Mouse (Mus musculus) forebrain, embryonic 14.5 days (tissue): ENCODE measurements at regions not wholly inside any gene's neighbourhood (a gene's known extent, or its start where the extent isn't known, plus 50 kb on each side); places are given as distances from the start of the nearest gene placed in this dataset.

Experiments
- ATAC-seq: fragments of 200-750 bp; cut with Nextera tagmentation; 2 replicates; pipeline ENCODE4 v1.8.0; 2017; ENCODE audit warnings: mild to moderate bottlenecking, moderate library complexity
- DNase-seq: peaks from one replicate; pipeline ENCODE4 v3.0.0-alpha.2; 2015; ENCODE audit warnings: low spot score
- H3K27ac ChIP-seq: fragments of 300-500 bp; sonication (generic); 2 replicates; pipeline ENCODE4 v1.5.1; 2014; ENCODE audit warnings: low read depth, mild to moderate bottlenecking, control low read depth, low read length, moderate library complexity
- H3K27me3 ChIP-seq: fragments of 300-500 bp; sonication (generic); replicated peaks from 2 replicates; pipeline ENCODE4 v1.6.1; 2014; ENCODE audit warnings: low read length, control low read depth, mixed read lengths; ENCODE audit not compliant: control insufficient read depth, insufficient read depth
- H3K36me3 ChIP-seq: fragments of 300-500 bp; sonication (generic); 2 replicates; pipeline ENCODE4 v1.6.1; 2014; ENCODE audit warnings: low read length, control low read depth; ENCODE audit not compliant: control insufficient read depth, insufficient read depth
- H3K4me1 ChIP-seq: fragments of 300-500 bp; sonication (generic); 2 replicates; pipeline ENCODE4 v1.6.1; 2014; ENCODE audit warnings: antibody characterized with exemption, low read length, control low read depth; ENCODE audit not compliant: control insufficient read depth, insufficient read depth
- H3K4me2 ChIP-seq: fragments of 300-500 bp; sonication (generic); 2 replicates; pipeline ENCODE4 v1.6.1; 2014; ENCODE audit warnings: mild to moderate bottlenecking, control low read depth, low read length
- H3K4me3 ChIP-seq: fragments of 300-500 bp; sonication (generic); 2 replicates; pipeline ENCODE4 v1.5.1; 2014; ENCODE audit warnings: low read depth, low read length, control low read depth
- H3K9ac ChIP-seq: fragments of 300-500 bp; sonication (generic); 2 replicates; pipeline ENCODE4 v1.6.1; 2014; ENCODE audit warnings: mild to moderate bottlenecking, low read length, control low read depth, moderate library complexity
- H3K9me3 ChIP-seq: fragments of 300-500 bp; sonication (generic); replicated peaks from 2 replicates; pipeline ENCODE4 v1.6.1; 2016; ENCODE audit warnings: low read length, control low read depth, mixed read lengths; ENCODE audit not compliant: control insufficient read depth
- WGBS: fragments of 180-500 bp; shearing (Covaris S2); extraction: QIAGEN DNeasy Blood & Tissue Kit; methylation state at CpG from one replicate; pipeline ENCODE4 v1.1.7; 2014; 5-methylcytosine and 5-hydroxymethylcytosine counted together

DNA sequence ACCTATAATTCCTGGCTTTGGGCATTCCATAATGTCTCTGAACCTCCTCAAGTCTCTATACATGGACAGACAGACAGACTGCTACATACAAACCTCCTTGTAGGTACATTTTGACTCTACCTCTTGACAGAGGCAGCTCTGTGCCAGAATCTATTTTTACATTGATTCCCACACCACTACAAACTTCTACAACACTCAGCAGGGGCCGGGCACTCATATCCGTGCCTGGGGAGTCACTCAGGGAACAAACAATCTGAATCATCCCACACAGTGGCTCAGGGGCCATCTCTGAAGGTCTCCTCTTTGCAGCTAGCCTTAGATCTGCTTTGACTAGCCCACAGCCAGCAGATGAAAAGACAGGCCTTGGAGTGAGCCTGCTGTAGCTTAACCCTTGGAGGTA lies 221.9 kb upstream of the Cblb start:
- no peak for DNase-seq
- Histone ChIP-seq H3K4me3 (no peak overlapping the region), H3K27me3 (no peaks in the 10 kb centered on the region), H3K9me3 (no peaks in the 10 kb centered on the region), H3K27ac (no peak overlapping the region), H3K36me3 (no peaks in the 10 kb centered on the region), H3K4me2 (no peak overlapping the region), H3K9ac (no peak overlapping the region), H3K4me1 (no peaks in the 10 kb centered on the region)
- 83% methylated on average over 2 of the region's 2 CpGs for WGBS
- no peak for ATAC-seq

DNA sequence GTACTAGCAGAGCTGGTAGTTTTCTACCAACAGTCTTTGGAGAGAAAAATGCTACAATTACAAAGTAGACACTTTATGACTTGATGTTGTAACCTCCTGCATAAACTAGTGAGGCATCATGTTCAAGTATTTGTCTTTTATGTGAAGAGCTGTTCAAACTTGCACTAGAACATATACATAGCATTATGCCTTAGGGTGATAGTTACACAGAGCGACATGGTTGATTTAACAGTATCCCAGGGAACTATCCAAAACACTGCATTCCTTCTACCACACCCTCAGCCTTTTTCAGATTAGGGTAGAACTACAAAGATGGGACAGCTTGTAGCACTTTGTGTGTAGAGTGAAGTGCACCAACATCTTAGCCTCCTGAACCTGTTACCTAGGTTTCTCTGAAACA lies 220.0 kb upstream of the Cblb start:
- Histone ChIP-seq H3K4me1 (no peaks in the 10 kb centered on the region), H3K4me3 (no peak overlapping the region), H3K36me3 (no peaks in the 10 kb centered on the region), H3K27ac (no peak overlapping the region), H3K9me3 (no peaks in the 10 kb centered on the region), H3K4me2 (no peak overlapping the region), H3K9ac (no peak overlapping the region), H3K27me3 (no peaks in the 10 kb centered on the region)
- ATAC-seq (no peak), DNase-seq (no peak)
- 100% methylated on average over 1 of the region's 1 CpGs for WGBS

DNA sequence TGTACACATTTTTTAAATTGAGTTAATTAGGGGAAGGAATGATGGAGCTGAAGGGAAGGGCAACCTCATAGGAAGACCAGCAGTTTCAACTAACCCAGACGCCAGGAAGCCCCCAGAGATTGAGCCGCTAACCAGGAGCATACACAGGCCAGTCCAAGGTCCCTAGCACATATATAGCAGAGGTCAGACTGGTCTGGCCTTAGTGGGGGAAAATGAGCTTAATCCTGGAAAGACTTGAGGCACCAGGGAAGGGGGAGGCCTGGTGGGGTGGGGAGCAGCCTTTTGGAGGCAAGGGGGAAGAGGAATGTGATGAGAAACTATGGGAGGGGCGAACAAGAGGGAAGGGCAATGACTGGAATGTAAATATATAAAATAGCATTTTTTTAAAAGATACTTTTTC lies 188.3 kb upstream of the Cblb start:
- DNase-seq (no peak), ATAC-seq (no peak)
- Histone ChIP-seq H3K4me1 (no peaks in the 10 kb centered on the region), H3K4me2 (no peak overlapping the region), H3K9me3 (no peaks in the 10 kb centered on the region), H3K27me3 (no peaks in the 10 kb centered on the region), H3K36me3 (no peaks in the 10 kb centered on the region), H3K4me3 (no peak overlapping the region), H3K9ac (no peak overlapping the region), H3K27ac (no peak overlapping the region)
- 78% methylated on average over 3 of the region's 3 CpGs for WGBS

DNA sequence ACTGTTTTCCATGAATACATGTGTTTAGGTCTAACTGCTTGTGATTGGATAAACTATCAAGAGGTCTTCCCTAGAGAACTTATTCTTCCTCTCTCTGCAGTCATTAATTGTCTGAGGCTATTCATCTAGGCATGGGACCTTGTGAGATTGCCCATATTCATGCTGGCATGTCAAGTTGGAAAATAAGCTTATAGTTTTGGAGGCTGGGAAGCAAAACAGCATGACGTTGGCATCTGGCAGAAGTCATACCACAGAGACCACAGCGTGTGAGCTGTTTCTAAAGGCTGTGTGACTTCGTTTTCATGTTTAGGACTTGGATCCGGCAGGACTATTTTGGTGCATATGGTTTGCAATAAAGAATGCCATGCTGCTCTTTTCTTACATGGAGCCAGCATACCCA lies 185.5 kb upstream of the Cblb start:
- no peaks in the 10 kb centered on the region for H3K4me1 ChIP-seq
- ATAC-seq: no peak; the same call in 1 of the 2 replicates
- no peaks in the 10 kb centered on the region for H3K9me3 ChIP-seq
- H3K27ac ChIP-seq: no peak overlapping the region
- peak; percentile 17 for DNase-seq
- WGBS: 63% methylated on average over 4 of the region's 4 CpGs
- H3K36me3 ChIP-seq: no peaks in the 10 kb centered on the region
- H3K4me3 ChIP-seq: no peak overlapping the region
- no peaks in the 10 kb centered on the region for H3K27me3 ChIP-seq
- H3K4me2 ChIP-seq: no peak overlapping the region
- no peak overlapping the region for H3K9ac ChIP-seq

DNA sequence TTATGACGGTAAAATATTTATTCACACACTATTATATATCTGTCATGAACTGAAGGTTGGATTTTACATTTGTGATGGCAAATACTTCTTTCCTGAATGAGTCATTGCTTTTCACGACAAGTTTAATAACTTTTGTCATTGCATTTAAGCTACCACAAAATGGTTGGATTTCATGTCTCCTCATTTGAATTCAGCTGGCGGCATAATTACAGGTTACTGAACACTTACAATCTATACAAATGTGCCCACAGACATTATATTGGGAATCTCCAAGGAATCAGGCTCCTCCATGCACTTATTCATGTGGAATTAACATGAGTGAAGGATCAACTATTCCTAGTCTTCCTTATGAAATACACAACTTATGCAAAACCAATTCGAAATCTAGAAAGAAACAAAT lies 150.3 kb upstream of the Cblb start:
- ATAC-seq (peak; percentile 78), DNase-seq (peak; percentile 71)
- Histone ChIP-seq H3K4me3 (no peak overlapping the region), H3K9me3 (no peaks in the 10 kb centered on the region), H3K36me3 (no peaks in the 10 kb centered on the region), H3K9ac (no peak overlapping the region), H3K4me2 (no peak overlapping the region), H3K27me3 (no peaks in the 10 kb centered on the region), H3K27ac (no peak overlapping the region), H3K4me1 (peaks cover 11% of the 10 kb centered on the region)
- WGBS: 33% methylated on average over 4 of the region's 4 CpGs

DNA sequence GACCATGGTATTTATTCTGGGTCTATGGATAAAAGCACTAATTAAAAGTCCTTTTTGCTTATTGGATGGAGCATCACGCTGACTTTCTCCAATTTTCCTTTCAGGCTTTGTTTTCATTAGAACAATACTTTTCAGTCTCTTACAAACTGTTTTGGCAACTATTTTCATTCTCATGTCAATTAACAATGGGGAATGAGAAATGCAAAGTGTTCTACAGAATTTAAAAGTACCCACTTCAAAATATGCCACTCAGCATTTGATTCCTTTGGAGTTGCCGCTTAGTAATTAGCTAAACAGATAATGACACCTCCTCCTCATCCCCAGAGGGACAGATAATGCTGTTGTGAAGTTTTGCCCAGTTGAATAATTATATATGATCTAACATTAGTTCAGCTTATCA lies 149.9 kb upstream of the Cblb start:
- Histone ChIP-seq H3K9me3 (no peaks in the 10 kb centered on the region), H3K9ac (no peak overlapping the region), H3K27ac (no peak overlapping the region), H3K4me3 (no peak overlapping the region), H3K4me2 (no peak overlapping the region), H3K4me1 (peaks cover 11% of the 10 kb centered on the region), H3K27me3 (no peaks in the 10 kb centered on the region), H3K36me3 (no peaks in the 10 kb centered on the region)
- ATAC-seq (peak; percentile 78), DNase-seq (peak; percentile 77)
- WGBS: 15% methylated on average over 2 of the region's 2 CpGs

DNA sequence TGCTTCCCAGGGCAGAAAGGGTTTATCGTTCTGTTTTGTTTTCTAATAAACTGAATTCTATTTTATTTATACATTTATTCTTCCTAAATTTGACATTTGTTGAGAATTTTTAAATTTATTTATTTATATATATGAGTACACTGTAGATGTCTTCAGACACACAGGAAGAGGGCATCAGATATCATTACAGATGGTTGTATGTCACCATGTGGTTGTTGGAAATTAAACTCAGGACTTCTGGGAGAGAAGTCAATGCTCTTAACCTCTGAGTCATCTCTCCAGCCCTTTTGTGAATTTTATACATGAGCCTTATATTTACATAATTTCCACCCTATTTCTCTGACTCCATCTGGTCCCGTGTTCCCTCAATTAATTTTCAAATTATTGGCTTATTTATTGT lies 147.2 kb upstream of the Cblb start:
- DNase-seq (no peak), ATAC-seq (no peak)
- WGBS: 93% methylated on average over 2 of the region's 2 CpGs
- H3K9me3 ChIP-seq: no peaks in the 10 kb centered on the region
- H3K9ac ChIP-seq: no peak overlapping the region
- no peak overlapping the region for H3K4me3 ChIP-seq
- no peak overlapping the region for H3K4me2 ChIP-seq
- H3K4me1 ChIP-seq: peaks cover 11% of the 10 kb centered on the region
- no peaks in the 10 kb centered on the region for H3K27me3 ChIP-seq
- H3K36me3 ChIP-seq: no peaks in the 10 kb centered on the region
- H3K27ac ChIP-seq: no peak overlapping the region

DNA sequence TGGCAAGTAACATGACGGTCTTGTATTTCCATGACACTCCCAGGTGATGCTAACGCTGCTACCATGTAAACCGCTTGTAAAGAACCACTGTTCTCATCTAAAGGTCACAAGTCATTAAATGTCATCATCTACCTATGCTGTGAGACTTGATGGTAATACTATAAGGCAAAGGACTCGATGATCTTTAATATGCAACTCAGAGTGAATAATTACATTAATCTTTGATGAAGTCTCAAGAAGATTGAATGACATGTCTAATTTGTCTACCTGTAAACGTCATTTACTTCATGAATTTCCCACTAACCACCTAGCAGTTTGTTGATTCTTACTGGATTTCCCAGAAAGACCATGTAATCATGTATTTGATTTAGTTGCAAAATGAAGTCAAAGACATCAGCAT lies 143.5 kb upstream of the Cblb start:
- WGBS: 92% methylated on average over 5 of the region's 5 CpGs
- Histone ChIP-seq H3K4me2 (no peak overlapping the region), H3K9me3 (no peaks in the 10 kb centered on the region), H3K36me3 (no peaks in the 10 kb centered on the region), H3K4me3 (no peak overlapping the region), H3K9ac (no peak overlapping the region), H3K27me3 (no peaks in the 10 kb centered on the region), H3K27ac (no peak overlapping the region), H3K4me1 (no peaks in the 10 kb centered on the region)
- ATAC-seq (no peak), DNase-seq (no peak)

DNA sequence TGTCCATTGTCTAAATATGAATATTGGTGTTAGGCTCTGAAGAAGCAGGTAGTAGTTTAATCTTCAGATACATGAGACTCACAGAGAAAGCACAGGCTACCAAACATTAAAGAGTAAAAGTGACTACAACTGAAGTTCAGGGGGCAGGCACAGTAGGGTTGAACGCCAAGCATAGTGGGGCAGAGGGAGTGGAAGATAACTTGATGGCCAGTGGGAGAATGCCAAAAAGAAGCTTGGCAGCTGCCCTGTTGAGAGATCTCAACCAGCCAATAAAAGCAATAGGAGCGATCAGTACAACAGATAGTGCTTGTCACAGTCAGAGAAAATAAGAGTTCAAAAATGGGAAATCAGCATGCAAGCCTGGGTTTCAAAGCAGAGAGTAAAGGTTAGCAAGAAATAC lies 125.4 kb upstream of the Cblb start:
- DNase-seq: no peak

DNA sequence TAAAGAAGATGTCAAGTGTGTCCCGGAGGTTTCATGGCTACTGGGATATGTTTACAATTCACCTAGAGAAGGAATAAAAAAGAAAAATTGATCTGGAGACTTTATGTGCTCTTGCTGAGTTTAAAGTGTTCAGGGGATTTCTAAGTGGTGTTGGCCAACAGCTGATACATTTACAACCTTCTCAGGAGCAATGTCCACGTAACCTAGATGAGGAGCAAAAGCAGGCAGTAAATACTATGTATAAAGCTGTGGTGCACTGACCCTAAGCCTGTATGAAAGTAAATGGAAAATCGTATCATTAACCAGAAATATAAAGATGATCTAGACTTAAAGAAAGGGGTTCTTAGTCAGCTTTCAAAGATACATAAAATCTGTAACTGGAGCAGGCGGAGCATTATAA lies 124.3 kb upstream of the Cblb start:
- no peaks in the 10 kb centered on the region for H3K27me3 ChIP-seq
- H3K27ac ChIP-seq: no peak overlapping the region
- H3K9ac ChIP-seq: no peak overlapping the region
- no peaks in the 10 kb centered on the region for H3K36me3 ChIP-seq
- ATAC-seq: no peak
- no peaks in the 10 kb centered on the region for H3K9me3 ChIP-seq
- DNase-seq: no peak
- WGBS: 92% methylated on average over 4 of the region's 4 CpGs
- H3K4me2 ChIP-seq: no peak overlapping the region
- no peaks in the 10 kb centered on the region for H3K4me1 ChIP-seq
- no peak overlapping the region for H3K4me3 ChIP-seq

More for the DNA sequence above, 125.4 kb upstream of the Cblb start:
- no peaks in the 10 kb centered on the region for H3K9me3 ChIP-seq
- H3K4me1 ChIP-seq: no peaks in the 10 kb centered on the region
- H3K36me3 ChIP-seq: no peaks in the 10 kb centered on the region
- H3K4me3 ChIP-seq: no peak overlapping the region
- ATAC-seq: no peak
- H3K27me3 ChIP-seq: no peaks in the 10 kb centered on the region
- 95% methylated on average over 2 of the region's 2 CpGs for WGBS
- no peak overlapping the region for H3K4me2 ChIP-seq
- no peak overlapping the region for H3K27ac ChIP-seq
- H3K9ac ChIP-seq: no peak overlapping the region
